Mouse (Mus musculus) urinary bladder, adult 2 months (tissue): ENCODE measurements around the gene Smarcd3. TPM values are rescaled to one million over a fixed set of nuclear protein-coding genes. Genes with fewer than 3 reads are reported as not detected.
"Not testable (repeated sequence)": the region's sequence is repeated elsewhere in the genome, so short reads cannot be mapped to it uniquely, and the experiment has no call there.

Experiments used
- DNase-seq: peaks from one replicate; pipeline ENCODE4 v3.0.0; 2022; ENCODE audit warnings: low spot score
- polyA plus RNA-seq: library from polyadenylated mRNA; depleted of rRNA; stranded (reverse); fragments of >200 nt; gene quantifications from 2 replicates; pipeline ENCODE4 v1.2.3, GENCODE M21; 2012; rRNA removed

Gene Smarcd3
- polyA plus RNA-seq, 1 experiment = 80.3 TPM

DNA sequence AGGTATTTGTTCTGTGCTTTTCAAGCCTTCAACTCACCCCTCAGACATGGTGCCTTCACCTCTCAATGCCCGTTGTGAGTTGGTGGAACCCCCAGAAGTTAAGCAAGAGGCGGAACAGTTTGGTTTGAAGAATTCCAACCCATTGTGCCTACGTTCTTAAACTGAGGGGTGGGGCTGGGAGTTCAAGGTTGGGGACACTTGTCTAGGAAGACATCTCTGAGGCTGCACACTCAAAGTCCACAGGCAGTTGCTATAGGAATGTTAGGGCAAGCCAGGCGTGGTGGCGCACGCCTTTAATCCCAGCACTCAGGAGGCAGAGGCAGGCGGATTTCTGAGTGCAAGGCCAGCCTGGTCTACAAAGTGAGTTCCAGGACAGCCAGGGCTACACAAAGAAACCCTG lies 68.9 kb downstream of the Smarcd3 start:
- DNase-seq = not testable (repeated sequence)

DNA sequence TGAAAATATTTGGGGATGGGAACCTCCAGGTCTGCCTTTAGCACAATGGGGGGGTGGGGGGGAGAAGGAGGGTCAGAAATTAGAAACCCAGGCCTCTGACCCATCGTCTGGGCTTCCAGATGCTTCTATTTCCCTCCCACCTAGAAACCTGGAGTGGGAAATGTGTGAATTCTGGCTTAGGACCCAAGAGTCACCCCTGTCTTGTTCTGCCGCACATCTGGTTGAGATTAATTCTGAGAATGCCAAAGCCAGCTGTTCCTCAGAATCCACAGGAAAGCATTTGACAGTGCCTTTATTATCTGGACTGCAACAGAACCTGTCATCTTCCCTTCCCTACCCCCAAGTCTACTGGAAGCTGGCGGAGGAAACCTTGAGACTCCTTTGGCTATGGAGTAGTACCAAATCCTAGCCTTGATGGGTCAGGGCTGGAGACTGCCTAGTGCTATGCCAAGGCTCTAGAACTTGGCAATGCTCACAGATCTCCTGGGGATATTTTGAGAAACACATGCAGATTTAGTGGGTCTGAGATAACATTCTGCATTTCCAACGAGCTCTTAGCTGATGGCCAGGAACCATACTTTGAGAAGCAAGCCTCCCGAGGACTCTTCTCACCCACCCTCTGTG lies 70.5 kb downstream of the Smarcd3 start:
- no peak for DNase-seq

DNA sequence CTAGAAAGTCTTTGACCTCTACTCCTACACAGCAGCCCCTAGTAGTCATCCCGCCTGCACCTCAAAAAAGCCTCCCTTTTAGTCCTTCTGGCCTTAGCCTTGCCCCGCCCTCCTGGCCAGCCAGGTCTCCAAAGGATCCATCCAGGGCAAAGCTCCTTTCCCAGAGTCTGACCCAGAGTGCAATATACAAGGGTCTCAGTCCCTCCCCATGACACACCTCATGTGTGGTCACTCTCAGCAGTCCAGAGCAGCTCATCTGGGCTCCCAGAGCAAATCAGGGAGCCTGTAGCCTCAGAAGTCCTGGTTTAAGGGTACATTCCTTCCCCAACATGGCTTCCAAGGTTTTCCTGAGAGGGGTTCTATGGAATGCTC lies 72.9 kb downstream of the Smarcd3 start:
- no peak for DNase-seq

DNA sequence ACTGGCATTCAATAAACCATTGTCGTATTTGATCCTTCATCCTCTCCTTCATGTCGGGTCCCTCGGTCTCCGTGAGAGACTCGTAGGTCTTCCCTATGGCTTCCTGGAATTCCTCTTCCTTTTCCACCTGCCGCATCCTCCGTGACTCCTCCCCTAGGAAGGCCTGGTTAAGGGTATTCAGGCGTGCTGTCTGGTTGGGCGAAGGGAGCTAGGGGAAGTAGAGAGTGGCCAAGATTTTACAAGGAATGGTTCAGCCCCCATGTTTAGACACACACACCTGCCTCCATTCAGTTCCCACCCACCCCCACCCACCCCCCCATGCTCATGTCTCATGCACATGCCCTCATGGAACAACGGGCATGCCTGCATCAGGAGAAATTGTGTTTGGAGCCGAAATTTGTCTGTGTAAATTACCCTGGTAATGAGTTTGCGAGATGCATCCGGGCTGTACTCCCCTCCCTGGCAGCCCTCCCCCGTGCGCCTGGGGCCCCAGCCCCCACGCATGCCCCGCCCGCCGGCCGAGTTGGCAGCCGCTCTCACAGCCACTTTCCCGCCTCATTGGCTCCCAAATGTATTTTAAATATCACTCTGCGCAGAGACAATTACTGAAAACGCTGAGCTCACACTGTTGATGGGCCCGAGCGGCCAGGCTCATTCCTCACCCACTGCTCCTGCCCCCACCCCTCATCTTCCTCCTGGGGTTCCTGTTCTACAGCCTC lies 73.5 kb downstream of the Smarcd3 start:
- DNase-seq = no peak

DNA sequence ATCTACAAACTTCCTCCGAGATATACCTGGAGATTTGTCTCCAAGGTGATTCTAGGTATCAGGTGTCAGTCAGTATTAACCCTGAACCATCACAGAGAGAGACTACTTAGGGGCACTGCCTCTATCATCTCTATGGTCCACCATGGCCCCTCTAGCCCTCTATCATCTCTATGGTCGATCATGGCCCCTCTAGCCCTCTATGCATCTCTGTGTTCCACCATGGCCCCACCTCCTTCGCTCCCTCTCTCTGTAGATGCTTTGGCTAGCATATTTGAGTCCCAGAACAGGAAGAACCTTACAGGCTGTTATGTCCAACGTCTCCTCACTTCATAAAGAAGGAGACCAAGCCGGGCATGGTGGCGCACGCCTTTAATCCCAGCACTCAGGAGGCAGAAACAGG lies 81.6 kb downstream of the Smarcd3 start:
- DNase-seq = no peak

DNA sequence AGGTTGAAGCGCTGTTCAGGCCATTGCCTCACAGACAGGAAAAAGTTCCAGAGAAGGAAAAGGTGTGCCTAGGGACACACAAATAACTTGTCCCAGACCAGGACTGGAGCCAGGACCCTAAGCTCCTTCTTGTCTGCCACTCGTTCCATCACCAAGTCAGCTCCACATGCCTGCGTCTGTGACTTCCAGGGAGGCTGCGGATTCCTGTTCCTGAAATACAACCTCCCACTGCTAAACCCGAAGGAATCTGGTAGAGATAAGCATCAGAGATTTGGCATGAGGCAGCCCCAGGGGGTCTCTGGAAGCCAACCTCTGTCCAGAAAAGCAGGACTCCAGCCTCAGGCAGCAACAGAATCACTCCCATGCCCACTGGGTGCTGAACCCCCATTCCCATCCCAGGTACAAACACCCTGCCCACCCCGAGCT lies 83.1 kb downstream of the Smarcd3 start:
- no peak for DNase-seq

Other genes with a start within 250 kb of the Smarcd3 start
- gene Atg9b, start 232.3 kb downstream of the Smarcd3 start, polyA plus RNA-seq = 3.1 and 5.1 TPM in 2 replicates
- gene Abcb8, start 230.7 kb downstream of the Smarcd3 start, polyA plus RNA-seq = 24.8 and 28.8 TPM in 2 replicates
- gene Asic3, start 211.0 kb downstream of the Smarcd3 start, polyA plus RNA-seq = 0.29 and 0.50 TPM in 2 replicates
- gene Cdk5, start 200.9 kb downstream of the Smarcd3 start, polyA plus RNA-seq = 61.4 and 77.8 TPM in 2 replicates
- gene Slc4a2, start 200.6 kb downstream of the Smarcd3 start, polyA plus RNA-seq = 61.6 and 63.0 TPM in 2 replicates
- gene Fastk, start 179.1 kb downstream of the Smarcd3 start, polyA plus RNA-seq = 134 and 154 TPM in 2 replicates
- 24.5 TPM in 2 replicates for gene Tmub1, start 176.6 kb downstream of the Smarcd3 start, polyA plus RNA-seq
- 55.8 and 73.8 TPM in 2 replicates for gene Agap3, start 172.2 kb downstream of the Smarcd3 start, polyA plus RNA-seq
- gene Gbx1, start 97.2 kb downstream of the Smarcd3 start, polyA plus RNA-seq = 0.01 and 0.07 TPM in 2 replicates
- gene Asb10, start 83.4 kb downstream of the Smarcd3 start, polyA plus RNA-seq = 0.45 and 0.72 TPM in 2 replicates
- gene 4931409K22Rik, start 67.6 kb downstream of the Smarcd3 start, polyA plus RNA-seq = not detected in 2 replicates
- gene Abcf2, start 46.9 kb downstream of the Smarcd3 start, polyA plus RNA-seq = 44.5 and 50.0 TPM in 2 replicates
- gene Chpf2, start 37.7 kb downstream of the Smarcd3 start, polyA plus RNA-seq = 30.2 and 34.5 TPM in 2 replicates
- 47.3 and 58.5 TPM in 2 replicates for gene Nub1, start 61.1 kb upstream of the Smarcd3 start, polyA plus RNA-seq
- gene Wdr86, start 106.3 kb upstream of the Smarcd3 start, polyA plus RNA-seq = 0.62 and 0.98 TPM in 2 replicates
- gene Crygn, start 133.6 kb upstream of the Smarcd3 start, polyA plus RNA-seq = 3.0 TPM in 1 of 2 replicates, not detected in the other
- 104 and 112 TPM in 2 replicates for gene Rheb, start 218.2 kb upstream of the Smarcd3 start, polyA plus RNA-seq